Mouse (Mus musculus) small intestine, adult 2 months (tissue): Measurements from ENCODE around the gene Rps6ka1. TPM values are rescaled to one million over a fixed set of nuclear protein-coding genes. Genes with fewer than 3 reads are reported as not detected.
"Not testable (repeated sequence)": the region's sequence is repeated elsewhere in the genome, so short reads cannot be mapped to it uniquely, and the experiment has no call there.

Source experiments
- H3K27ac ChIP-seq: fragments of 200-500 bp; 2 replicates; pipeline ENCODE4 v1.5.1; 2012; ENCODE audit warnings: low read depth, low read length, control low read depth, inconsistent platforms; ENCODE audit not compliant: insufficient read depth
- H3K27me3 ChIP-seq: fragments of 200-500 bp; 2 replicates; pipeline ENCODE4 v1.6.1; 2012; ENCODE audit warnings: mild to moderate bottlenecking, moderate library complexity, low read length, inconsistent platforms; ENCODE audit not compliant: control insufficient read depth, insufficient read depth
- H3K36me3 ChIP-seq: fragments of 200-500 bp; 2 replicates; pipeline ENCODE4 v1.6.1; 2012; ENCODE audit warnings: mild to moderate bottlenecking, low read length, control low read depth, inconsistent platforms; ENCODE audit not compliant: control insufficient read depth, insufficient read depth
- H3K4me1 ChIP-seq: fragments of 200-500 bp; 2 replicates; pipeline ENCODE4 v1.6.1; 2012; ENCODE audit warnings: low read length, inconsistent platforms, mixed read lengths; ENCODE audit not compliant: control insufficient read depth, insufficient read depth, insufficient read length
- H3K4me3 ChIP-seq: fragments of 200-500 bp; 2 replicates; pipeline ENCODE4 v1.5.1; 2012; ENCODE audit warnings: low read depth, mild to moderate bottlenecking, control low read depth, inconsistent platforms, low read length, moderate library complexity
- CTCF ChIP-seq: fragments of 200-500 bp; IDR thresholded peaks from 2 replicates; pipeline ENCODE4 v1.5.1; 2012; ENCODE audit warnings: low read depth, mild to moderate bottlenecking, control low read depth, inconsistent platforms, low read length, moderate library complexity, mixed read lengths; ENCODE audit not compliant: insufficient replicate concordance, insufficient read length; ENCODE audit errors: extremely low read depth
- POLR2A ChIP-seq: fragments of 200-500 bp; IDR thresholded peaks from 2 replicates; pipeline ENCODE4 v1.6.1; 2012; ENCODE audit warnings: low read depth, mild to moderate bottlenecking, control low read depth, inconsistent platforms, low read length, moderate library complexity
- WGBS: fragments of 180-500 bp; shearing (Covaris S2); methylation state at CpG from one replicate; pipeline ENCODE4 v1.1.7; 2018; 5-methylcytosine and 5-hydroxymethylcytosine counted together
- polyA plus RNA-seq: library from polyadenylated mRNA; depleted of rRNA; stranded (reverse); fragments of >200 nt; gene quantifications from 2 replicates; pipeline ENCODE4 v1.2.3, GENCODE M21; 2012

The Rps6ka1 gene
- polyA plus RNA-seq, 1 experiment = 220 TPM

- Histone ChIP-seq H3K36me3 (no peaks in the 10 kb centered on the region), H3K27ac (no peak overlapping the region), H3K4me3 (no peak overlapping the region), H3K27me3 (no peaks in the 10 kb centered on the region), H3K4me1 (peaks cover 11% of the 10 kb centered on the region)
- TF ChIP-seq CTCF (no peak), POLR2A (no peak)
- WGBS = 79% methylated on average over 4 of the region's 4 CpGs
Measured at GRCm38 (mm10) chr4:133911983-133912382, 24.4 kb upstream of the Rps6ka1 start.

DNA sequence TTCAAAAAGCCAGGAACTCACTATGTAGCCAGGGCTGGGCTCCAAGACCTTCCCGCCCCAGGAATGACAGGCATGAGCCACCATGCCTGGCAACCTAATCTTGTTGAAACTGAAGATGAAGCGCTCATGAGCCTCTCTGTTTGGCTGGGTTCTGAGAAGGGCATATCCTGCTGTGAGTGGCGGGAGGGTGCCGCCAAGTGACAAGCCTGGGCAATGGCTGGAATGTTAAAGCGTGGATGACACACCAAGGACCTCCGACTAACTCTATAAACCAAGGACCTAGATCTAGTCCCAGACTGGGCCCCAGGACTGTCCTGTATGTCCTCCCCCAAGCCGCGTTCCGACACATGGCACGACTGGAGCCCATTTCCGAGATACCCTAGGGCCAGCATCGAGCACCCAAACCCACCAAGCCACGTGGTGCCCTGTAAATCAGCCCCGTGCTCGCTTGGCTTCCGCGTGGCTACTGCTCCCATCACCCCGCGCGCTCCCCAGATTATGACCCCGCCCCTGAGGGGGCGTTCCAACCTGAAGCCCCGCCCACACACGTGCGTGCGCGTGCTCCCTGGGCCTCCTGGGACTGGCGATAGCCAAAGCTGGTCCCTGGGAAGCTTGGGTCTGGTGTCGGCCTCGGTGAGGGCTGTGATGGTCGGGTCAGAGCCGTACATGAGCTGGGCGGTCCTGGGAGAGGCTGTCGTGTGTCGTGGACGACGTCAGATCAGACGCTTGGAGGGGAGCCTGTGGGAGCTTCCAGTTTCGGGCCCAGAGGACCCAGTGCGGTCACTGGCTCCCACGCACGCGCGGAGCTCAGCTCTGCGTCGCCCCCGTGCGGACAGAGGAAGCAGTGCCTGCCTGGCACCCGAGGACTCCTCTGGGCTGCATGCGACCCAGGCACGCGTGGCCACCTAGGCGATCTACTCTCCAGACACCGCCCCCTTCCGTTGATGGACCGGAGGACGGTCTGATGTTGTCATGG is 22.9 kb upstream of the Rps6ka1 start:
- under 1% methylated on average over 57 of the region's 57 CpGs for WGBS
- no peaks in the 10 kb centered on the region for H3K36me3 ChIP-seq
- H3K4me1 ChIP-seq = peaks cover 11% of the 10 kb centered on the region
- TF ChIP-seq POLR2A (peak; percentile 37), CTCF (peak; percentile 95)
- peak overlapping the region; percentile 85 for H3K27ac ChIP-seq
- H3K4me3 ChIP-seq = peak overlapping the region; percentile 72
- no peaks in the 10 kb centered on the region for H3K27me3 ChIP-seq

DNA sequence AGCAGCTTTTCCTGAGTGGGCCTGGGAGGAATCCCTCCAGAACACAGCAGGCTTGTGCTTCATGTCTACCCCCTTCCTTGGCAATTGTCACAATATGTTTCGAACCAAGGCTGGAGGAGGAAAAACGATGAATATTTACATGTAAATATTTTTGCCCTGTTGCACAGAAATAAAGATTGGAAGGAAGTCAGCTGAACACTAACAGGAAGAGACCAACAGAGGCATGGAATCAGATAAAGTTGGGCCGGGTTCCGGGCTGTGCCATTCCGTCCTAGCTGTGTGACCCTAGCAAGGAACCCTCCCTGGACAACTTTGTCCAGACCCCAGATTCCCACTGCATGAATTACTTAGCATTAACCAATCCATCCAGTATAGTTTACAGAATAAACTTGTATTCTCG is 20.5 kb upstream of the Rps6ka1 start:
- Histone ChIP-seq H3K27ac (no peak overlapping the region), H3K27me3 (no peaks in the 10 kb centered on the region), H3K4me3 (no peak overlapping the region), H3K36me3 (no peaks in the 10 kb centered on the region), H3K4me1 (peaks cover 13% of the 10 kb centered on the region)
- TF ChIP-seq POLR2A (no peak), CTCF (no peak)
- 85% methylated on average over 6 of the region's 6 CpGs for WGBS

DNA sequence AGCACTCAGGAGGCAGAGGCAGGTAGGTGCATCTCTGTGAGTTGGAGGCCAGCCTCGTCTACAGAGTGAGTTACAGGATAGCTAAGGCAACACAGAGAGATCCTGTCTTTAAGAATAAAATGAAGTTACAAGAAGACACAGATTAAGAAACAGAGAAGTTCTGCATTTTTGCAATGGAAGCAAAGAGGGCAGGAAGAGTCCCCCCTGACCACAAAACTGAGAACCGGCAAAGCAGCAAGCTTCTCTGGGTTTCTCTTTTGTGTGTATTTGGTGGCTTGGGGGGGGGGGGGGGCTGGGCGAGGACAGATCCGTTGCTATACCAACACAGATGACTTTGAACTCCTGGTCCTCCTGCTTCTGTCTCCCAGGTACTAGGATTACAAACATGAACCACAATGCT is 19.5 kb upstream of the Rps6ka1 start:
- WGBS = 37% methylated on average over 4 of the region's 4 CpGs
- no peak overlapping the region for H3K4me3 ChIP-seq
- H3K4me1 ChIP-seq = peaks cover 13% of the 10 kb centered on the region
- TF ChIP-seq POLR2A (no peak), CTCF (no peak)
- peak overlapping the region; percentile 35; the same call in 1 of the 2 replicates for H3K27ac ChIP-seq
- no peaks in the 10 kb centered on the region for H3K36me3 ChIP-seq
- H3K27me3 ChIP-seq = no peaks in the 10 kb centered on the region

GRCm38 (mm10) chr4:133906336-133906735 is 18.7 kb upstream of the Rps6ka1 start:
- not testable (repeated sequence) for H3K36me3 ChIP-seq, H3K27me3 ChIP-seq, H3K27ac ChIP-seq, H3K4me3 ChIP-seq
- peaks cover 13% of the 10 kb centered on the region for H3K4me1 ChIP-seq
- WGBS = 91% methylated on average over 5 of the region's 5 CpGs

DNA sequence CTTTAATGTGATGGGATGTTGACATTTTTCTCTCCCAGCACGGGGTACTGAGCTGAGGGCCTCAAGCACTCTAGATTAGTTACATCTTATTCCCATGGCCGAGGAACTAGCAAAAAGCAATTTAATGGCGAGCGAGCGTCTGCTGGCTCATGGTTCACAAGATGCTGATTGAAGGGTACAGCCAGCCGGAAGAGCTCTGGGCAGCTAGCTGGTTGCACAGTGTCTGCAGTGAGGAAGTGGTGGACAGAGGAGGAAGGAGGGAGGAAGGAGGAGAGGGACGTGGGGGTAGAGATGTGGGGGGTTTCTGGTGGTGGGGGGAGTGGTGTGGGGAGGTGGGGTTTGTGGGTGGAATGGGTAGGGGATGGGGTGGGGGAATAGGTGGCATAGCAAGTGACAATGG is 17.6 kb upstream of the Rps6ka1 start:
- Histone ChIP-seq H3K36me3 (no peaks in the 10 kb centered on the region), H3K4me1 (peaks cover 8% of the 10 kb centered on the region), H3K27me3 (no peaks in the 10 kb centered on the region), H3K27ac (no peak overlapping the region), H3K4me3 (no peak overlapping the region)
- 87% methylated on average over 7 of the region's 7 CpGs for WGBS
- TF ChIP-seq POLR2A = no peak
- TF ChIP-seq CTCF = no peak

- Histone ChIP-seq H3K36me3 (no peaks in the 10 kb centered on the region), H3K27me3 (no peaks in the 10 kb centered on the region), H3K27ac (no peak overlapping the region), H3K4me3 (no peak overlapping the region), H3K4me1 (peaks cover 5% of the 10 kb centered on the region)
- no peak for TF ChIP-seq POLR2A
- no peak for TF ChIP-seq CTCF
- 72% methylated on average over 8 of the region's 8 CpGs for WGBS
Measured at GRCm38 (mm10) chr4:133904326-133904725, 16.7 kb upstream of the Rps6ka1 start.
